Mouse (Mus musculus): ENCODE measurements around the gene Gna11. TPM values are rescaled to one million over a fixed set of nuclear protein-coding genes. Genes with fewer than 3 reads are reported as not detected.
A peak's percentile ranks its signal among the peaks of the same experiment; 100 is the strongest.

Gna11 gene
- polyA plus RNA-seq, 1 experiment, result 32.0 TPM

DNA sequence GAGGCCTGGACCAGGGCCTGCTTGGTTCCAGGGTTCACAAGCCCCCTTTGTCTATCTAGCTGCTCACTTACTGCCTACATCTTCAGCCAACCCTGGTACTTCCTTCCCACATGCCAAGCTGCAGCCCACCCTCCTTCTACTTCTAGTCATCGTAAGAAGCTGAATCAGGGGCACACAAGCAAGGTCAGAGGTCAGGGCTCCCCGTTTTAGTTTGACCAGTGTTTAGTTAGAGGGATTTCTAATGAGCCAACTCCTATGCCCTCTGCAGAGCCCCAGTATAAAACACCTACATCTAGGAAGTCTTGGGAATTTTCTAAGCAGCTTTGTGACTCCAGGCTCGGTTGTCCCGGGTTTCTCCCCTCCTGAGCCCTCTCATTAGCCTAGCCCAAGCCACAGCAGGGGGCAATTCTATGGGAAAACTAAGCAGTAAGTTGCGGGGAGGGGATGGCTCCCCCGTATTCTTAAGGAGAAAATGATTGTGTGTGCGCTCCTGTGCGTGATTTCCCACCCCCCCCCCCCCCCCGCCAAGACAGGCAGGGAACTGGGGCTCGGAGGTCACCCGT lies 25.3 kb upstream of the Gna11 start:
- Histone ChIP-seq H3K4me3 (ENCODE audit: low read depth, low read length) (peak overlapping the region; percentile 72), H3K27ac (ENCODE audit: insufficient read depth, low read length) (no peak overlapping the region), H3K9me3 (replicated peaks; ENCODE audit: control insufficient read depth, insufficient read depth, low read length, poor library complexity, severe bottlenecking) (no peaks in the 10 kb centered on the region), H3K27me3 (ENCODE audit: control insufficient read depth, insufficient read depth, low read length, poor library complexity, severe bottlenecking) (no peaks in the 10 kb centered on the region), H3K9ac (ENCODE audit: low read depth, poor library complexity, severe bottlenecking) (peak overlapping the region; percentile 54), H3K36me3 (ENCODE audit: control insufficient read depth, insufficient read depth, low read length, poor library complexity, severe bottlenecking) (peaks cover 5% of the 10 kb centered on the region), H3K4me1 (ENCODE audit: control insufficient read depth, insufficient read depth, low read length) (no peaks in the 10 kb centered on the region)
- TF ChIP-seq CTCF (IDR thresholded peaks at IDR 0.05; ENCODE audit: low read depth, low read length) (no peak), POLR2A (IDR thresholded peaks at IDR 0.05; ENCODE audit: insufficient read depth, low read length) (no peak), EP300 (IDR thresholded peaks at IDR 0.05; ENCODE audit: insufficient read depth, low read depth, low read length) (no peak)

DNA sequence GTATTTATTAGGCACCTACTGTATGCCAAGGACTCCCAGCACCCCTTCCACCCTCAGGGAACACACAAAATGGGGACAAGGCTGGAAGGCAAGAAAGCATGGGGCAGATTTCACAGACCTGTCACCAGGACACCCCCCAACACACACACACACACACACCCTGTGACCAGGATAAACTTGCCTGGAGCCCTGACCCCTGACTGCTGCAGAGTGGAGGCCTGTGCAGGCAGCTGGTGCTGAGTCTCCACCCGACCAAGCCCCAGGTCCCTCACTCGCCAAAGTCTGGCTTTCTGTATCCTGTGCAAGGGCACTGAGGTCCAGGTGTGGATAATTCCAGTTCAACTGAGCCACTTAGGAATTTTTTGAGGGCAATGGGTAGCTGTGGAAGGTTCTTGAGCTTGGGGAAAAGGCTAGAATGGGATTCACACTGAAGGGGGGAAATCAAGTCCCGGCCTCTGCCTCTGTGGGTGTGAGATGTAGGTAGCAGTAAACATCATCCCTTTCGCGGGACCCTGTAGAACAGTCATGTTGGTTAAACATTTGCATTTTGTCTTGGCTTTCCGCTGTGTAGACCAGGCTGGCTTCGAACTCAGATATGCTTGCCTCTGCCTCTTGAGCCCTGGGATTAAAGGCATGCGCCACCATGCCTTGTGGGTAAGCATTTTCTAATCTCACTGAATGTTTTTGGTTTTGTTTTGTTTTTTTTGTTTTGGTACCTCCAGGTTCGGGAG lies 24.7 kb upstream of the Gna11 start:
- no peak for TF ChIP-seq EP300 (IDR thresholded peaks at IDR 0.05; ENCODE audit: insufficient read depth, low read depth, low read length)
- TF ChIP-seq POLR2A (IDR thresholded peaks at IDR 0.05; ENCODE audit: insufficient read depth, low read length), result no peak
- no peak for TF ChIP-seq CTCF (IDR thresholded peaks at IDR 0.05; ENCODE audit: low read depth, low read length)
- Histone ChIP-seq H3K4me3 (ENCODE audit: low read depth, low read length) (no peak overlapping the region), H3K27ac (ENCODE audit: insufficient read depth, low read length) (no peak overlapping the region), H3K36me3 (ENCODE audit: control insufficient read depth, insufficient read depth, low read length, poor library complexity, severe bottlenecking) (peaks cover 7% of the 10 kb centered on the region), H3K4me1 (ENCODE audit: control insufficient read depth, insufficient read depth, low read length) (no peaks in the 10 kb centered on the region), H3K9ac (ENCODE audit: low read depth, poor library complexity, severe bottlenecking) (no peak overlapping the region), H3K9me3 (replicated peaks; ENCODE audit: control insufficient read depth, insufficient read depth, low read length, poor library complexity, severe bottlenecking) (no peaks in the 10 kb centered on the region), H3K27me3 (ENCODE audit: control insufficient read depth, insufficient read depth, low read length, poor library complexity, severe bottlenecking) (no peaks in the 10 kb centered on the region)

DNA sequence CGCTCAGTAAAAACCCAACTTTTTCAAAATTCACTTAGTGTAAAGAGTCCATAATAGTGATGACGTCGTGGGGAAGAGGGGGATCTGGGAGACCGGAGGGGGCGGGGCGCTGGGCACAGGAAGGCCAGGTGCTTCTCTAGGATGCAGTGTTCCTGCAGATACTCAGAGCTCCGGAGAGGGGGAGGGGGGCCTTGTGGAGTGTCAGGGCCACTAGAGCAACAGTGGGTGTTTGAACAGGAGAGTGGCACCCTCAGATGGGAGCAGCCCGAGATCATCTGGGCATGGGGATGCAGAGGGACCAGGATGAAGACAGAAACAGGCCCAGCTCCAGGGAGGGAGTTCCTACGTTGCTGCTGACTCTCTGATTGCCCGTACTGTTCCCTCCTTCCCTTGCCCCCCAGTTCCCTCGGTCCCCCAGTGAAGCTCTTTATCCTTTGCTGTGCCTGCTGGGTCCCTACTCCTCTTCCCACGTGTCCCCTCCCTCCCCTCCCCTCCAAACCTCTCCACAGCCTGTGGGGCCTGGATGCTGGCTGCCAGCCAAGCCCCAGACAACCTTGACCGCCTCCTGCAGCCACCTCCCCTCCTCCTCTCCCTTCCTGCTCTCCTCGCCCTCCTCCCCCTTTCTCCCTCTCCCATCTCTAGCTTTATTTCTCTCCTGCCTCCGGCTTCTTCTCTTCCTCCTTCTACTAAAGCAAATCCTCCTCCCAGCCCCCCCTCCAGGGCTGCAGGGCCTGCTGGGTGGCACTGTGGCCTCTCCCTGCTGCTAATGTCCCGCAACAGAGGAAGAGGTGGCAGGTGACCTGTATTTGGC lies 23.6 kb upstream of the Gna11 start:
- H3K4me1 ChIP-seq (ENCODE audit: control insufficient read depth, insufficient read depth, low read length), result peaks cover 1% of the 10 kb centered on the region

DNA sequence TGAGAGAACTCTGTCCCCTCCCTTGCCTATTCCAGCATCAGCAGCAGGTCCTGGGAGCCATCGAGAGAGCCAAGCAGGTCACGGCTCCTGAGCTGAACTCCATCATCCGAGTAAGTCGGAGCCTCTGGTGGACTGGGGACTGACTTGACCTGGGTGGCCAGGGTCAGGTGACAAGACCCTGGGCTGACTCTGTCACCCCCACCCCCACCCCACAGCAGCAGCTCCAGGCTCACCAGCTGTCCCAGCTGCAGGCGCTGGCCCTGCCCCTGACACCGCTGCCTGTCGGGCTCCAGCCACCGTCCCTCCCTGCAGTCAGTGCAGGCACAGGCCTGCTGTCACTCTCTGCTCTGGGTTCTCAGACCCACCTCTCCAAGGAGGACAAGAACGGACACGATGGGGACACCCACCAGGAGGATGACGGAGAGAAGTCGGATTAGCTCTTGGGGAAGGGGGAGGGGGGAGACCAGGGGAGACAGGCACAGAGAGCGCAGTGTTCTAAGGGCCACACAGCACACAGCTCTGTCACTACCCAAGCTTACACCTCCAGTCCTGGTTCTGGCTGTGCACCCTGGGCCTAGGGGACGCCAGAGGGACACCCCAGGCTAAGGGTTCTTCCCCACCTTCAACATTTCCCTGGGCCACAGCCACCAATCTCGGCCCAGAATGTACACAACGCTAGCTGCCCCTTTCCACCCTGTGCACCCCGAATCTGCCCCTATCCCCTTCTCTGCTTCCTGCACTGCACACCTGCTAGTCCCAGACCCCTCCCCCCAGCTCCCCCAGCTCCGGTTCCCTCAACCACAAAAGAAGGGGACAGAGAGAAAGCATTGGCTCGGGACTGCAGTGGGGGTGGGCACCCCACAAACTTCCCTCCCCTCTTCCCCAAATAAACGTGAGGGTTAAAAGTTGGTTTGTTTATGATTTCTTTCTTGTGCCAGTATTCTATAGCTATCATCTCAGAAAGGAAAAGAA lies 20.6 kb upstream of the Gna11 start:
- H3K27ac ChIP-seq (ENCODE audit: insufficient read depth, low read length), result no peak overlapping the region
- no peak overlapping the region for H3K4me3 ChIP-seq (ENCODE audit: low read depth, low read length)
- no peak overlapping the region for H3K9ac ChIP-seq (ENCODE audit: low read depth, poor library complexity, severe bottlenecking)
- H3K27me3 ChIP-seq (ENCODE audit: control insufficient read depth, insufficient read depth, low read length, poor library complexity, severe bottlenecking), result no peaks in the 10 kb centered on the region
- no peak for TF ChIP-seq POLR2A (IDR thresholded peaks at IDR 0.05; ENCODE audit: insufficient read depth, low read length)
- TF ChIP-seq CTCF (IDR thresholded peaks at IDR 0.05; ENCODE audit: low read depth, low read length), result no peak
- 0 out of 2 replicates have a peak, but pooled peaks have one; percentile 20 for TF ChIP-seq EP300 (IDR thresholded peaks at IDR 0.05; ENCODE audit: insufficient read depth, low read depth, low read length)
- H3K4me1 ChIP-seq (ENCODE audit: control insufficient read depth, insufficient read depth, low read length), result peaks cover 6% of the 10 kb centered on the region
- no peaks in the 10 kb centered on the region for H3K9me3 ChIP-seq (replicated peaks; ENCODE audit: control insufficient read depth, insufficient read depth, low read length, poor library complexity, severe bottlenecking)
- H3K36me3 ChIP-seq (ENCODE audit: control insufficient read depth, insufficient read depth, low read length, poor library complexity, severe bottlenecking), result peaks cover 7% of the 10 kb centered on the region

More for the DNA sequence above, 23.6 kb upstream of the Gna11 start:
- Histone ChIP-seq H3K9ac (ENCODE audit: low read depth, poor library complexity, severe bottlenecking) (no peak overlapping the region), H3K27me3 (ENCODE audit: control insufficient read depth, insufficient read depth, low read length, poor library complexity, severe bottlenecking) (no peaks in the 10 kb centered on the region), H3K9me3 (replicated peaks; ENCODE audit: control insufficient read depth, insufficient read depth, low read length, poor library complexity, severe bottlenecking) (no peaks in the 10 kb centered on the region), H3K27ac (ENCODE audit: insufficient read depth, low read length) (no peak overlapping the region), H3K4me3 (ENCODE audit: low read depth, low read length) (no peak overlapping the region), H3K36me3 (ENCODE audit: control insufficient read depth, insufficient read depth, low read length, poor library complexity, severe bottlenecking) (peaks cover 7% of the 10 kb centered on the region)
- TF ChIP-seq EP300 (IDR thresholded peaks at IDR 0.05; ENCODE audit: insufficient read depth, low read depth, low read length) (no peak), POLR2A (IDR thresholded peaks at IDR 0.05; ENCODE audit: insufficient read depth, low read length) (no peak), CTCF (IDR thresholded peaks at IDR 0.05; ENCODE audit: low read depth, low read length) (no peak)

DNA sequence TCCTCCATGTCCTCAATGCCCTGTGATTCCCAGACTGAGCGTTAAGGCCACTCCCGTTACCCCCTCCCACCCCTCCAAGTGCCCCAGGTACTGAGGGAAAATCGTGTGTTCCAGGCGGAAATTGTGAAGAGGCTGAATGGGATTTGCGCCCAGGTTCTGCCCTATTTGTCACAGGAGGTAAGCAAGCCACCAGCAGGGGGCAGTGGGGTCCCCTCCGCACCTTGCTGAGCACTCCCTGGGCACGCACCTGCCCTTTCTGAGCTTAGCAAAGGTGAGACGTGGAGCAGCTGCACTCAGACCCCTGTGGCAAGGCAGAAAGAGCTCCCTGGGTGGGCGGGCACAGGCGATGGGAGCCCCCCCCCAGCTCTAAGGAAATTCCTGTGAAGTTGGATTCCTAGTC lies 19.7 kb upstream of the Gna11 start:
- peaks cover 7% of the 10 kb centered on the region for H3K36me3 ChIP-seq (ENCODE audit: control insufficient read depth, insufficient read depth, low read length, poor library complexity, severe bottlenecking)
- H3K27me3 ChIP-seq (ENCODE audit: control insufficient read depth, insufficient read depth, low read length, poor library complexity, severe bottlenecking), result no peaks in the 10 kb centered on the region
- H3K4me3 ChIP-seq (ENCODE audit: low read depth, low read length), result peak overlapping the region; percentile 40
- peak overlapping the region; percentile 50; the same call in 1 of the 2 replicates for H3K27ac ChIP-seq (ENCODE audit: insufficient read depth, low read length)
- TF ChIP-seq EP300 (IDR thresholded peaks at IDR 0.05; ENCODE audit: insufficient read depth, low read depth, low read length) (peak; percentile 27; the same call in 1 of the 2 replicates), CTCF (IDR thresholded peaks at IDR 0.05; ENCODE audit: low read depth, low read length) (peak; percentile 86), POLR2A (IDR thresholded peaks at IDR 0.05; ENCODE audit: insufficient read depth, low read length) (no peak)
- no peaks in the 10 kb centered on the region for H3K9me3 ChIP-seq (replicated peaks; ENCODE audit: control insufficient read depth, insufficient read depth, low read length, poor library complexity, severe bottlenecking)
- no peak overlapping the region for H3K9ac ChIP-seq (ENCODE audit: low read depth, poor library complexity, severe bottlenecking)
- H3K4me1 ChIP-seq (ENCODE audit: control insufficient read depth, insufficient read depth, low read length), result peaks cover 6% of the 10 kb centered on the region
